Mouse (Mus musculus) erythroblast, embryonic 14.5 days (primary cell): Measurements from ENCODE around the gene Ehd4. TPM values are rescaled to one million over a fixed set of nuclear protein-coding genes. Genes with fewer than 3 reads are reported as not detected.

Experiments
- H3K27me3 ChIP-seq: 2 replicates; pipeline ENCODE4 v1.6.1; 2012; ENCODE audit warnings: inconsistent platforms; ENCODE audit not compliant: control insufficient read depth
- H3K36me3 ChIP-seq: 2 replicates; pipeline ENCODE4 v1.6.1; 2012; ENCODE audit warnings: mild to moderate bottlenecking, inconsistent platforms; ENCODE audit not compliant: control insufficient read depth
- H3K4me1 ChIP-seq: 2 replicates; pipeline ENCODE4 v1.6.1; 2012; ENCODE audit warnings: inconsistent platforms; ENCODE audit not compliant: control insufficient read depth
- H3K4me3 ChIP-seq: replicated peaks from 2 replicates; pipeline ENCODE3; 2012; ENCODE audit warnings: moderate library complexity, mild to moderate bottlenecking, inconsistent platforms
- H3K9me3 ChIP-seq: 2 replicates; pipeline ENCODE4 v1.6.1; 2012; ENCODE audit warnings: low read length, inconsistent platforms, mixed read lengths; ENCODE audit not compliant: control insufficient read depth
- GATA1 ChIP-seq: IDR thresholded peaks from 2 replicates; pipeline ENCODE4 v1.6.1; 2012; ENCODE audit warnings: low read length, inconsistent platforms, mixed read lengths
- TAL1 ChIP-seq: IDR thresholded peaks from 3 replicates; pipeline ENCODE4 v1.6.1; 2012; ENCODE audit warnings: low read length, inconsistent platforms, mixed read lengths
- polyA plus RNA-seq: library from polyadenylated mRNA; stranded (reverse); fragments of >175 nt; gene quantifications from 2 replicates; pipeline ENCODE4 v1.2.3, GENCODE M21; 2012

Ehd4 gene
- polyA plus RNA-seq, 1 experiment: 1.1 TPM

DNA sequence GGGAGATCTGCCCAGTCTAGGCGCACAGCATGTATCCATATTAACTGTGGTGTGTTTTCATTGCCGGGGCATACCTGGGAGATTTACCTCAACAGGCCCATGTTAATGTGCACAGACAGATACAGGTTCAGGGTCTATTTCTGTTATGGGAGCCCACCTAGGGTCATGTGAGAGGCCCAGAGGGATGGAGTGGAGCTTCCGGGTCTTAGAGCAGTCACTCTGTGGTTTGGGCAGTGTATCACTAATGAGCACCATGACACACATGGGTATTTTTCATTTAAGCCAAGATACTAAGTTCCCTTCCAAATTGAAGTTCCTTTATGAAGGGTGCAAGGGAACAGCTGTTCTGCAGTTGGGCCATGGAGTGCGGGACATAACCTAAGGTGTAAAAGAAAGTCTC, 59.2 kb downstream of the Ehd4 start:
- H3K9me3 ChIP-seq: no peaks in the 10 kb centered on the region
- no peak overlapping the region for H3K4me3 ChIP-seq
- H3K4me1 ChIP-seq: peaks cover 5% of the 10 kb centered on the region
- H3K36me3 ChIP-seq: peaks cover 56% of the 10 kb centered on the region
- no peaks in the 10 kb centered on the region for H3K27me3 ChIP-seq
- TF ChIP-seq TAL1 (no peak), GATA1 (no peak)

DNA sequence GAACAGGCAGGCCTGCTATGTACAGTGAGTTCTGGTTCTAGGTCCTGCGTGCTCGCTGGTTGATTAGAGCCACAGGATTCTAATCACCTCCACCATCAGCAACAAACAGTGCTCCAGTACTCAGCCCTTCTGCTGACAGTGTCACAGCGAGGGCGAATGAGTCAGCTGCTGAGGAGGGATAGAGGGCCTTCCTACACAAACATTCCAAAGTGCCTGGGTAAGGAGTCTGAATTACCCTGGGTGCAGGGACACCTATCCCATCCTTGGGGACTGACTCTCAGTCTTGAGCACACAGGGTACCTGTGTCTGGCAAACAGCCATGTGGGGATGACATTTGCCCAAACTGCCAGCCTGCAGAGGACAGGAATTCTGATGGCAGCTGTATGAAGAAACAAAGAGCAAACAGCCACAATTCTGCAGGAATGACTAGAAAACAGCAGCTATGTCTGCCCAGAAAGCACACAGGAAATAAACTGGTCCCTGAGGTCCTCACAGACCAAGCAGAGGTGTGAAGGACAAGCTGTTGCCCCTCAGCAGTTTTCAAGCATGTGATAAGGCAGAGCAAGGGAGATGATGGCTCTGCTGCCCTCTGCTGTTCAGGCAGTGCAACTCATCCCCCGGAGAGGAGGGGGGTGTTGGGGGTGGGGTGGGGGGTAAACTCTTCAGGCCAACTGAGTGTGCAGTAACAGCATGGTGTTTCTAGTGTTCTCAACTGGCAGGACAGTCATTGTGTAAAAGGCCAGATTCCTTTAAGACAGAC, 60.6 kb downstream of the Ehd4 start:
- H3K9me3 ChIP-seq: no peaks in the 10 kb centered on the region
- H3K4me3 ChIP-seq: no peak overlapping the region
- H3K27me3 ChIP-seq: no peaks in the 10 kb centered on the region
- TF ChIP-seq GATA1: no peak
- no peak for TF ChIP-seq TAL1
- peaks cover 5% of the 10 kb centered on the region for H3K4me1 ChIP-seq
- H3K36me3 ChIP-seq: peaks cover 54% of the 10 kb centered on the region

- no peak overlapping the region for H3K4me3 ChIP-seq
- peaks cover 37% of the 10 kb centered on the region for H3K36me3 ChIP-seq
- H3K9me3 ChIP-seq: no peaks in the 10 kb centered on the region
- H3K4me1 ChIP-seq: peaks cover 6% of the 10 kb centered on the region
- TF ChIP-seq TAL1 (no peak), GATA1 (no peak)
- no peaks in the 10 kb centered on the region for H3K27me3 ChIP-seq
These were observed 63.4 kb downstream of the Ehd4 start for GRCm38 (mm10) chr2:120090979-120091378.

- H3K36me3 ChIP-seq: peaks cover 23% of the 10 kb centered on the region
- H3K4me1 ChIP-seq: peaks cover 22% of the 10 kb centered on the region
- TF ChIP-seq TAL1 (no peak), GATA1 (no peak)
- H3K9me3 ChIP-seq: no peaks in the 10 kb centered on the region
- H3K27me3 ChIP-seq: no peaks in the 10 kb centered on the region
- H3K4me3 ChIP-seq: no peak overlapping the region
These were observed 66.5 kb downstream of the Ehd4 start for GRCm38 (mm10) chr2:120087897-120088296.

- no peaks in the 10 kb centered on the region for H3K9me3 ChIP-seq
- no peak for TF ChIP-seq GATA1
- TF ChIP-seq TAL1: no peak
- peaks cover 19% of the 10 kb centered on the region for H3K36me3 ChIP-seq
These were observed 67.0 kb downstream of the Ehd4 start for GRCm38 (mm10) chr2:120087391-120087790.

DNA sequence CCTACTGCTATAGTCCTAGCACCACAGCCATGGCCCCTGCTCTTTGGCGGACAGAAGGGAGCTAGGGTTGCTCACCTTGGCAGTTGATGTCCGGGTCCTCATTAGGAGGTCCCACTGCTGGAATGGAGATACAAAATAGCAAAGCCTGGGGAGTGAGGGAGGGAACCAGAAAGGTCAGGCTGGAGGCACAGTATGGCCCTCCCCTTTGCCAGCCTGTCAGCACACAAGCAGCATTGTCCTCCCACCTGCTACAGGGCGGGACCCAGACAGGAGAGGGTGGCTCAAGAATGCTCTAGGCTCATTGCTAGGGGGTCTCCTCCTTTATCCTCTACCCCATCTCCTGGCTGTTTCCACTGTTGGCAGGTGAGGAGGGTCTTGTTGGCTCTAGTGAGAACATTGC, 68.4 kb downstream of the Ehd4 start:
- Histone ChIP-seq H3K36me3 (peaks cover 11% of the 10 kb centered on the region), H3K27me3 (no peaks in the 10 kb centered on the region), H3K4me1 (peaks cover 22% of the 10 kb centered on the region), H3K4me3 (no peak overlapping the region), H3K9me3 (peaks cover 3% of the 10 kb centered on the region; the same call in 1 of the 2 replicates)
- TF ChIP-seq GATA1 (no peak), TAL1 (no peak)

More at GRCm38 (mm10) chr2:120087391-120087790, 67.0 kb downstream of the Ehd4 start:
- H3K27me3 ChIP-seq: no peaks in the 10 kb centered on the region
- H3K4me3 ChIP-seq: no peak overlapping the region
- peaks cover 22% of the 10 kb centered on the region for H3K4me1 ChIP-seq

DNA sequence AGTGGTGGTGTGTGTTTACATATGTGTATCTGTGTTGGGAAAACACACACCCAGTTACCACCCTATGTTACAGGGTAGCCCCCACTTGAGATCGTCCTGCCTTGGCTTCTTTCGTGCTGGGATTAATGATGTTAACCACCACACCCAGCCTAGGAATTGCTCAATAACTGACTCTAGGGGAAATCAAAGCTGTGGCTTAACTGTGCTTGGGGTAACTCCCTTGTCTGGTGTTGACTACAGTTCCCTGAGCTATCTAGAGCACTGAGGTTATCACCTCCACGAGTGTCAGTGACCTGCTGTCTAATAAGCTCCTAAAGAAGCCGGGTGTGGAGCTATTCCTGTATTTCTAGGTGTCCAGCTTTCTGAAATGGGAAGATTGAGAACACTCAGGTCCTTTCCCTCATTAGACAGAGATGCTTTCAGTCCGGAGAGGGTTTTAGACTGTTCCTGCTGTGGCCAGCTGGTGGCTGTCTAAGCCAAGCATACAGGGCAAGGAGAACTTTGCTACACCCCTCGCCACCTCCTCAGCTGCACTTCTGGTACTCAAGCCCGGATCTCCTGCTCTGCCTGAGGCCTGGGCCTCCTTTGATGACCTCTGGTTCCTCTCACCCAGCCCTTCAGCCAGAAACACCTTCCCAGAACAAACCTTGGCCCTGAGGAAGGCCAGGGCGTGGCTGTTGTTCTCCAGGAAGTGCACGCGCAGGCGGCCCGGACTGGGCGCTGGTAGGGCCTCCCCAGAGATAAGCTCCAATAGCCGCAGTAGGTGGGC, 69.6 kb downstream of the Ehd4 start:
- peaks cover 22% of the 10 kb centered on the region for H3K4me1 ChIP-seq
- no peak overlapping the region for H3K4me3 ChIP-seq
- peaks cover 2% of the 10 kb centered on the region for H3K36me3 ChIP-seq
- no peaks in the 10 kb centered on the region for H3K27me3 ChIP-seq
- TF ChIP-seq TAL1: no peak
- TF ChIP-seq GATA1: no peak
- peaks cover 3% of the 10 kb centered on the region; the same call in 1 of the 2 replicates for H3K9me3 ChIP-seq

DNA sequence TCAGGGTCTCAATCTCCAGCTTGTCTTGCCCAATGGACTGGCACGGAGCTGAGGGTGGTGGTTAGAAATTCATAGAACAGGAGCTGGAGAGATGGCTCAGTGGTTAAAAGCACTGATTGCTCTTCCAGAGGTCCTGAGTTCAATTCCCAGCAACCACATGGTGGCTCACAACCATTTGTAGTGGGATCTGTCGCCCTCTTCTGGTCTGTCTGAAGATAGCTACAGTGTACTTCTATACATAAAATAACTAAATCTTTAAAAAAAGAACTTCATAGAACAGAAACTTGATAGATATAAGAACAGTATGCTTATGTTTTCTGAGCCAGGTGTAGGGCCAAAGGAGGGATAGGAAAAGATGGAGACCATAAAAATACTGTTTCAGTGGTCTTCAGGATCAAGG, 72.0 kb downstream of the Ehd4 start:
- Histone ChIP-seq H3K9me3 (peaks cover 3% of the 10 kb centered on the region; the same call in 1 of the 2 replicates), H3K36me3 (no peaks in the 10 kb centered on the region), H3K4me1 (peaks cover 22% of the 10 kb centered on the region), H3K4me3 (no peak overlapping the region), H3K27me3 (peaks cover 2% of the 10 kb centered on the region)
- TF ChIP-seq GATA1: no peak
- no peak for TF ChIP-seq TAL1

DNA sequence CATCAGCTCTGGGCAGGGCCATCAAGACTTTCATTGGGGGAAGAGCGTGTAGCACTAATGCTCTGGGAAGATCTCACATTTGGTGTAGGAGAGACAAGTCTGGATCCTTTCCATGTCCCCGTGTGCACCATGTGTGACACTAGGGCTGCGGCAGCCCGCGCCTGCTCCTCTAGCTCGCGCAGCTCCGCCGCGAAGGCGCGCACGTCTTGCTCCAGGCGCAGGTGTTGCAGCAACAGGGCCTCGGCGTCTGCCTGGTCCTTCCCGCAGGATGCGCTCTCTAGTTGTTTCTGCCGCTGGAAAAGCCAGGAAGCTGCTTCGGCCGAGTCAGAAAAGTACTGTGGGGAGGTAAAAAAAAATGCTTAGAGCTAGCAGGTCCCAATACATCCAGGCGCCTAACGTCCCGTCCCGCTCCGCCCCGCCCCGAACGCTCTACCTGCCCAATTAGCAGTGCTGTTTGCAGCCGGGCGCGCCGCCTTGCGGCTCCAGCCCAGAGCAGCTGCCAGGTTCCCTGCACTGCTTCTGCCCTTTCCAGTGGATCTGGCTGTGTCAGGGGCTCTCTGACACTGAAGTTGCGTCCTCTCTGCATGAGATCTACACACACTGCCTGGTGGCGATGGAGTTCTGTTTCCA, 78.2 kb downstream of the Ehd4 start:
- H3K27me3 ChIP-seq: peaks cover 23% of the 10 kb centered on the region
- H3K4me3 ChIP-seq: no peak overlapping the region
- no peaks in the 10 kb centered on the region for H3K4me1 ChIP-seq
- H3K36me3 ChIP-seq: no peaks in the 10 kb centered on the region
- TF ChIP-seq GATA1 (no peak), TAL1 (no peak)
- no peaks in the 10 kb centered on the region for H3K9me3 ChIP-seq
